Mouse (Mus musculus) bone marrow macrophage, adult 2 months (primary cell): ENCODE results near the gene Gpalpp1.

ENCODE experiments used
- CTCF ChIP-seq: IDR thresholded peaks from 2 replicates; pipeline ENCODE4 v1.5.1; 2012; ENCODE audit warnings: low read depth, mild to moderate bottlenecking, low read length, moderate library complexity
- POLR2A ChIP-seq: IDR thresholded peaks from 2 replicates; pipeline ENCODE4 v1.6.1; 2012; ENCODE audit warnings: mild to moderate bottlenecking, low read depth, low read length, borderline replicate concordance

- TF ChIP-seq CTCF, result no peak
- no peak for TF ChIP-seq POLR2A
Observed at GRCm38 (mm10) chr14:76151820-76152161, 41.2 kb upstream of the Gpalpp1 start.
